Mouse (Mus musculus) embryonic facial prominence, embryonic 10.5 days (tissue): ENCODE results near the gene Coro1c. TPM values are rescaled to one million over a fixed set of nuclear protein-coding genes. Genes with fewer than 3 reads are reported as not detected.
A peak's percentile ranks its signal among the peaks of the same experiment; 100 is the strongest.

Experiments used
- DNase-seq: peaks from one replicate; pipeline ENCODE4 v3.0.0-alpha.2; 2017; ENCODE audit warnings: low spot score
- H3K27ac ChIP-seq: fragments of 300-500 bp; sonication (generic); replicated peaks from 2 replicates; pipeline ENCODE4 v1.5.1; 2016; ENCODE audit warnings: mild to moderate bottlenecking
- H3K27me3 ChIP-seq: fragments of 300-500 bp; sonication (generic); replicated peaks from 2 replicates; pipeline ENCODE4 v1.6.1; 2016; ENCODE audit warnings: low read depth, mild to moderate bottlenecking; ENCODE audit not compliant: poor library complexity, severe bottlenecking
- H3K36me3 ChIP-seq: fragments of 300-500 bp; sonication (generic); replicated peaks from 2 replicates; pipeline ENCODE4 v1.6.1; 2016; ENCODE audit warnings: mild to moderate bottlenecking, moderate library complexity
- H3K4me1 ChIP-seq: fragments of 300-500 bp; sonication (generic); 2 replicates; pipeline ENCODE4 v1.6.1; 2016
- H3K4me3 ChIP-seq: fragments of 300-500 bp; sonication (generic); 2 replicates; pipeline ENCODE4 v1.5.1; 2016; ENCODE audit warnings: mild to moderate bottlenecking, moderate library complexity
- H3K9me3 ChIP-seq: fragments of 300-500 bp; sonication (generic); 2 replicates; pipeline ENCODE4 v1.6.1; 2016; ENCODE audit warnings: mild to moderate bottlenecking
- WGBS: fragments of 180-500 bp; shearing (Covaris S2); methylation state at CpG from one replicate; pipeline ENCODE4 v1.1.7; 2016; 5-methylcytosine and 5-hydroxymethylcytosine counted together
- polyA plus RNA-seq: library from polyadenylated mRNA; unstranded; fragments of >200 nt; fragmentation: Nextera tagmentation; extraction: Ambion mirVana; gene quantifications from 2 replicates; pipeline ENCODE4 v1.2.1, GENCODE M21; 2016

Coro1c gene
- polyA plus RNA-seq, 1 experiment from 2014 or later = 178 TPM

DNA sequence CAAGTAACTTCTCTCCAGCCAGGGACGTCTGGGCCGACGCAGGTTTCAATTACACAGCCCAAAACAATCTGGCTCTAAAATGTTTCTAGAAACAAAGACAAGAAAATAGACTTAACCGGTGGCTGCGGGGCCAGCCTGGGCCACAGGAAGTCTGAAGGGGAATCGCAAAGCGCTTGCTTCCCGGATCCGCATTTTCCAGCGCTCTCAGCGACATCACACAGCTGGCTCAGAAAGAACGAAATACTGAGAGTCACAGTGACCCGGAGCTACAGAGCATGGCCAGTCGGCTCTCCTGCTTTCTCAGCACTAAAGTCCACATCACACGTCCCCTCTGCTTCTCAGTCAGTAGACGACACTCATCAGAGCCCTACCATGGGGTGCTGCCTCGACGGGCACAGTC is 17.7 kb downstream of the Coro1c start:
- DNase-seq = no peak
- Histone ChIP-seq H3K4me1 (peaks cover 44% of the 10 kb centered on the region), H3K4me3 (no peak overlapping the region), H3K9me3 (no peaks in the 10 kb centered on the region), H3K27ac (peak overlapping the region; percentile 45; the same call in 1 of the 2 replicates), H3K36me3 (peaks cover 13% of the 10 kb centered on the region), H3K27me3 (no peaks in the 10 kb centered on the region)
- 81% methylated on average over 18 of the region's 18 CpGs for WGBS

DNA sequence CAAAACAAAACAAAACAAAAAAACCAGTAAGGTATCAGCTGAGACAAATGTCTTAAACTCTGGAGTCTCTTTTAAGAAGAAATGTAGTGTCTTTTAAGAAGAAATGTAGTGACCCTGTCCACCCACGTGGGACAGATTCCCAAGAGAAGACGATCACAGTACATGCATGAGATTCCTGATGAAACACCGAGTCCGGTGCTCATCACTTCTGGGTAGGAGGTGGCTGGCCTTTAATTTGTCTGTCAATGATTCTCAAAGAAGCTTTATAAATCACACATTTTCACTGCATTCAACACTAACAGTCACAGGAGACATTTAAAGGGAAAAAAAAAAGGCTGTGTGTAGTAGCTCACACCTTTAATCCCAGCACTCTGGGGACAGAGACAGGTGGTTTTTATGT is 18.6 kb downstream of the Coro1c start:
- DNase-seq = no peak
- no peak overlapping the region for H3K4me3 ChIP-seq
- H3K27me3 ChIP-seq = no peaks in the 10 kb centered on the region
- H3K9me3 ChIP-seq = no peaks in the 10 kb centered on the region
- WGBS = 59% methylated on average over 4 of the region's 4 CpGs
- H3K27ac ChIP-seq = no peak overlapping the region
- H3K36me3 ChIP-seq = peaks cover 12% of the 10 kb centered on the region
- peaks cover 54% of the 10 kb centered on the region for H3K4me1 ChIP-seq

DNA sequence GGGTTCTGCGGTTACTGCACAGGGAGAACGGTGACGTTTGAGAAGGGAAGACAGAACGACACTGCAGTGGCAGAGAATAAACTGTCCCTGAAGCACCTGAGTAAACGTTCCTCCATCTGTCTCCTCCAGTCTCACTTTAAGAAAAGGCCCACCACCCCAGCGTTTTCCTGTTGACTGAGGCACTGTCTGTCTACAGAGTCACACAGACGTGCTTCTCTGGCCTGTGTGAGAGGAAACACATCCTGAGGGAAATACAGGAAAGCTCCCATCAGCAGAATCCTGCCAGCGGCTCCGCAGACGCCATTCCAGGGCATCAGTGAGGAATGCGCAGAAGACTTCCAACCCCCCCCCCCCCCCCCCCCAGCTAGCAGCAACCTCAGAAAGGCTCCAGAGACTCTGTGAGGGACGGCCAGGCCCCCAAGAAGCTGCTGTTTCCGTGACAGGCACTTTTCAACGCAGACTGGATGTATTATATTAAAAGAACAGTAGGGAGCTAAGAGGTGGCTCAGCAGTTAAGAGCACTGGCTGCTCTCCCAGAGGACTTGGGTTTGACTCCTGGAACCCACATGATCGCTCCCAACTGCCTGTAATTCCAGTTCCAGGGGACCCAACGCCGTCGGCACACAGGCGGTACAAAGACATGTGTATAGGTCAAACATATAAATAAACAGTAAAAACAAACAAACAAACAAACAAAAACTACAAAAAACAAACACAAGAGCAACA is 19.2 kb downstream of the Coro1c start:
- WGBS = 20% methylated on average over 19 of the region's 19 CpGs
- Histone ChIP-seq H3K4me1 (peaks cover 59% of the 10 kb centered on the region), H3K27ac (peak overlapping the region; percentile 69), H3K9me3 (no peaks in the 10 kb centered on the region), H3K27me3 (no peaks in the 10 kb centered on the region), H3K36me3 (peaks cover 10% of the 10 kb centered on the region), H3K4me3 (peak overlapping the region; percentile 28; the same call in 1 of the 2 replicates)
- peak; percentile 59 for DNase-seq

DNA sequence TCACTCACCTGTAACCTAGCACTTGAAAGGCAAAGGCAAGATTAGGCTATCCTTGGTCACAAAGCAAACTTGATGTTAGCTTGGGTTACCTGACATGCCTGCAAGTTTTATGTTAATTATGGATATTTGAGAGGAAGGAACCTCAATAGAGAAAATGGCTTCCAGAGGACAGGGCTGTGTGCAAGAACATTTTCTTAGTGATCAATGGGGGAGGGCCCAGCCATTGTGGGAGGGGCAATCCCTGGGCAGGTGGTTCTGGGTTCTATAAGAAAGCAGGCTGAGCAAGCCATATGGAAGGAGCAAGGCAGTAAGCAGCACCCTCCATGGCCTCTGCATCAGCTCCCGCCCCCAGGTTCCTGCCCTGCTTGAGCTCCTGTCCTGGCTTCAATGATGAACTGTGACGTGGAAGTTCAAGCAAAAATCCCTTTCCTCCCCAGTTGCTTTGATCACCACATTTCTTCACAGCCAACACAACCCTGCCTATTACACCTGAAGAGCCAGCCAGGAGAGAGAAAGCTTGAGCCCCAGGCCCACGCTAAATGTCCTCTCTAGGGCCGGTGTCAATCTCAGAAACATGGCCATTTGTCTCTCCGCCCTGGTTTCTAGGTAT is 20.3 kb downstream of the Coro1c start:
- peaks cover 68% of the 10 kb centered on the region for H3K4me1 ChIP-seq
- H3K27ac ChIP-seq = peak overlapping the region; percentile 69; the same call in 1 of the 2 replicates

DNA sequence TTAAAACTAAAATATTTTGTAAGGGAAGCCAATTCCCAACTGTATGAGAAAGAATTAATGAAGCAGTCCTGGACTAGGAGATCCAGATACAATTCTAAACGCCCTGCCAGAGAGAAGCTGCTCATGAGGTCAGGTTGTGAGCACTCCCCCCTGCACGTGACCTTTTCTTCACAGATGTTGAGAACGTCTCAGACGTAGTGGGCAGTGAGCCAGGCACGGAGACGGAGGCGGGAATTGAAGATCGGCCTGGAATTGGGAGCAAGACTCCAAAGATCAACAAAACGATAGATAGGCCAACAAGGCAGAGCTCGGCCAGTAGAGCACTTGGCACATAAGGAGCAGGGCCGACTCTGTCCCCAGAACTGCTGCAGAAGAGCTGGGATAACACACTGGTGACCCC is 21.4 kb downstream of the Coro1c start:
- Histone ChIP-seq H3K36me3 (peaks cover 8% of the 10 kb centered on the region), H3K4me3 (no peak overlapping the region), H3K4me1 (peaks cover 80% of the 10 kb centered on the region), H3K9me3 (no peaks in the 10 kb centered on the region), H3K27me3 (no peaks in the 10 kb centered on the region), H3K27ac (no peak overlapping the region)
- 69% methylated on average over 11 of the region's 11 CpGs for WGBS
- no peak for DNase-seq

More for the DNA sequence above, 20.3 kb downstream of the Coro1c start:
- Histone ChIP-seq H3K4me3 (no peak overlapping the region), H3K9me3 (no peaks in the 10 kb centered on the region), H3K36me3 (peaks cover 7% of the 10 kb centered on the region), H3K27me3 (no peaks in the 10 kb centered on the region)
- WGBS = 89% methylated on average over 5 of the region's 5 CpGs
- DNase-seq = no peak

DNA sequence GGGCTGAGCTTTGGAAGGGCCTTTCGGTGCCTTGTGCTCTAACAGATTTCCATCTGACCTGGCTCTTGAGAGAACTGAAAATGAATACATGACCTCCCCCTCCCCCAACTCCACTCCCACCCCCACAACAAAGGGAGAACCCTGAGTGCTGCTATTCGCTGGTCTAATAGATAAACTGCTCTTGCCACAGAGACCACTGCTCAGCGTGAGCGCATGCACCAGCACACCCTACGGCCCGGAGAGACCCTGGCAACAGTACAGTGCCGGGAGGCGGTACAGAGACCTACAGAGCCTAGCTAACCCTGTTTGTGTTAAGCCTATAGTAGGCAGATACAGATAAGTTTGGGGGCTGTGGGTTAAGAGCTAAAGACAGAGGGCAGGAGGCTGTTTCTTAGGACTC is 22.9 kb downstream of the Coro1c start:
- Histone ChIP-seq H3K27ac (peak overlapping the region; percentile 60), H3K9me3 (no peaks in the 10 kb centered on the region), H3K4me3 (no peak overlapping the region), H3K27me3 (no peaks in the 10 kb centered on the region), H3K4me1 (peaks cover 74% of the 10 kb centered on the region), H3K36me3 (peaks cover 19% of the 10 kb centered on the region)
- no peak for DNase-seq
- WGBS = 79% methylated on average over 8 of the region's 8 CpGs

DNA sequence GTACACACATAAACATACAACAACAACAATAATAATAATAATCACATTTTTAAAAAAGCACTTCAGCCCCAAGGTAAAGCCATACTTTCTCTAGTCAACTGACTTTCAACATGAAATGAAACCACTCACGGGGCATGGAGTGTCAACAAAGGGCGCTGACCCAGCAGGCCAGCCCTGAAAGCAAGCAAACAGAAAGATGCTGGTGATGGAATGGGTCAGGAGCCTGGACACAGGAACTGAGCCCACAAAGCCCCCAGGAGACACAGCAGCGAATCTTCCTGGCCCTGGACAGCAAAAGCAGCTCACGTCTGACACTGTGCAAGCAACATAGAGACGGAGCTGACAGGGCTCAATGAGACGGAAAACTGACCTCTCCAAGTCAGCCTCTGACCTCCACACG is 23.8 kb downstream of the Coro1c start:
- peaks cover 25% of the 10 kb centered on the region for H3K36me3 ChIP-seq
- 71% methylated on average over 7 of the region's 7 CpGs for WGBS

DNA sequence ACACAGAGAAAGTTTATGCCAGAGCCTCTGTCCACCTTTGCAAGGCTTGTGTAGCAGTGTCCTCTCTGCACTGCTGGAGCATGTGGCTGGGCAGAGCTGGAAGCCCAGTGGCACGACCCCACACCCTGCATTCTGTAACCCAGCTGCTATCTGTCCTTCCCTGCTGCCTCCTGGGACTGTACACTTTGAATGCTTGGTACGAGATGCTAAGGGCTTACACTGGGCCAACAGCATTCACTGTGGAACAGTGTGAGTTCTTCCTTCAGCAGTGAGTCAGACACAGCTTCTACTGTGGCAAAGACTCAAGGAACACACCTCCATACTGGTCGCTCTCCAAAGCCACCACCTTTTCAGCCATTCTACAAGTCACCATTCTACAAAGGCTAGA is 25.2 kb downstream of the Coro1c start:
- no peak for DNase-seq
- Histone ChIP-seq H3K4me3 (no peak overlapping the region), H3K27me3 (no peaks in the 10 kb centered on the region), H3K4me1 (peaks cover 53% of the 10 kb centered on the region), H3K36me3 (peaks cover 38% of the 10 kb centered on the region), H3K27ac (peak overlapping the region; percentile 68), H3K9me3 (no peaks in the 10 kb centered on the region)
- 67% methylated on average over 3 of the region's 3 CpGs for WGBS

More for the DNA sequence above, 23.8 kb downstream of the Coro1c start:
- Histone ChIP-seq H3K27ac (no peak overlapping the region), H3K9me3 (no peaks in the 10 kb centered on the region), H3K4me1 (peaks cover 66% of the 10 kb centered on the region), H3K27me3 (no peaks in the 10 kb centered on the region), H3K4me3 (no peak overlapping the region)
- no peak for DNase-seq

DNA sequence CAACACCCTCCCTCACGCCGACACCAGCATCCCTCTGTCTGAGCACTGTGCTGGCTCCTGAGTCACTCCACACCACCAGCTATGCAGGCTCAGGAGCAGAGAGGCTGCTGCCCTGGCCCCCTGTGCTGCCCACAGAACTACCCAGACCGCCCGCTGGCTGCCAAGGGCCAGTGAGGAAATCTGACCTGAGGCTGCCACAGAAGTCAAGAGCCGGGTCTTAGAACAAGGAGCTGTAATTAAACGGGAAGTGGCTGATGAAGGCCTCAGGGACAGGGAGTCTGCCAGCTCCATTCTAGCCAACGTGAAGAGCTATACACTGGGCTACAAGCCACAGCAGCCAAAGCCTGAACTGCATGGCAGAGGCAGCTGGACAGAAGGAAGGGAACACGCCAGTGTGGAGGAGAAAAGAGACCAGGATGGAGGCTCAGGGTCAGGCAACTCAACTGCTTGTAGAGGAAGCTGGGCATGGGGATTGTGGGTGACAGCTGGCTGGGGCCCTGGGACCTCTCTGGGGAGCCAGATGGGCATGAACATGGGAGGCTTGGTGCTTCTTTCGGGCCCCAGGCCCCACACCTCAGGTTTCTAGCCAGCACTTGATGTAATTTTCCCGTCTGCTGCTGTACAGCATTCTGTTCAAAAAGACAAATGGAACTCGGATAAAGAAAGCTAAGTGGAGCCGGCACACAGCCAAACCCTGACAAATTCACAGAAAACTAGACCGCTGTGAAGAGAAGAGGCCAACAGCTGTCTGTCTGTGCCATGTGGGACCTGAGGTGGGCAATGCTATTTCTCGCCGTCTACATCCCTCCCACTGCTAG is 25.8 kb downstream of the Coro1c start:
- H3K27ac ChIP-seq = peak overlapping the region; percentile 68
- H3K4me1 ChIP-seq = peaks cover 54% of the 10 kb centered on the region
- peaks cover 44% of the 10 kb centered on the region for H3K36me3 ChIP-seq
- no peaks in the 10 kb centered on the region for H3K9me3 ChIP-seq
- WGBS = 67% methylated on average over 15 of the region's 15 CpGs
- H3K4me3 ChIP-seq = no peak overlapping the region; the same call in 1 of the 2 replicates
- H3K27me3 ChIP-seq = no peaks in the 10 kb centered on the region
- no peak for DNase-seq

DNA sequence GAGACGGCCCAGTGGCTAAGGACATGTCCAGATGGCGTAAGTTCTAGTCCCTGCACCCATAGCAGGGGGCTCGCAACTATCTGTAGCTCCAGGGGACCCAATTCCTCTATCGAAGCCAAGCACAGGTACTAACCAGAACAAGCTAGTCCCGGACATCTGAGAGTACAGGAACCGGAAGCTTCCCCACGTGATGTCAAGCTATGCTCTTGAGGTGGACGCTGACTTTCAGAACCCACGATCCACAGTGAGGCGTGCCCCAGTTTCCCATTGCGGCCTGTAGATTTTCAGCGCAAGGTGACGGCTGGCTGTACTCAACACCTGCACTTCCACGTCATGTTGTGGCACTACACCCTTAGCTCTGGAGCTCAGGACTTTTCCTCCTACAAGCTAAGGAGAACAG is 27.4 kb downstream of the Coro1c start:
- peaks cover 61% of the 10 kb centered on the region for H3K36me3 ChIP-seq

DNA sequence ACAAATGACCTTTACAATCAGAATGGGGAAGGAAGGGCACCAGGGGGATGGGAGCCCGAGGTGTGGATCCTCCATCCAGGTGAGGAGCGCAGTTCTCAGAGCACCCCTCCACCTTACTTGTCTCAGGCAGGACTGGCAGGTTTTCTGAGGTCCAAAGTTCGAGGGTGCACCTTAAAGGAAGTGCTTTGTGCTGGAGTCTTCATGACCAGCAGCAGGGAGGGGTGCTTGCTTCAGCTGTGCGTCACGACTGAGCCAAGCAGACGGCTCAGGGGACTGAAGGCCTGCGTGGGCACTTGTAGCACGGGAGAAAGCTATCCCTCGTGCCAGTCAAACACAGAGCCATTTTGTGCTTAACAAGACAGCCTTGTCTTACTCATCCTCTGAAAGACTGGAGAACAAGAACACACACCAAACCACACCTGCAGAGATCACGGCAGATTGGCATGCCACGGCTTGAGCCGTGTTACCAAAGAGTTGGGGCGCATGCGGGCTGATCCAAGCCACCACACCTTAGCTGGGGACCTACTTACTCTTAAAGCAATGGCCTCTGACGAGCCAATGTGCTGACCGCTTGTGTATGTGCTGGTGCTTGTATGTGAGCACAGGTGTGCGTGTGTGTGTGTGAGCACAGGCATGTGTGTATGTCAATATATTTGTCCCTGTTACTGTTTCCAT is 29.5 kb downstream of the Coro1c start:
- H3K4me3 ChIP-seq = no peak overlapping the region
- H3K27me3 ChIP-seq = no peaks in the 10 kb centered on the region
- DNase-seq = no peak
- no peak overlapping the region for H3K27ac ChIP-seq
- H3K4me1 ChIP-seq = peaks cover 50% of the 10 kb centered on the region
- no peaks in the 10 kb centered on the region for H3K9me3 ChIP-seq
- 92% methylated on average over 17 of the region's 17 CpGs for WGBS
- H3K36me3 ChIP-seq = peaks cover 77% of the 10 kb centered on the region

More for the DNA sequence above, 27.4 kb downstream of the Coro1c start:
- peaks cover 51% of the 10 kb centered on the region for H3K4me1 ChIP-seq
- no peak overlapping the region for H3K27ac ChIP-seq
- WGBS = 95% methylated on average over 14 of the region's 14 CpGs
- no peaks in the 10 kb centered on the region for H3K27me3 ChIP-seq
- no peaks in the 10 kb centered on the region for H3K9me3 ChIP-seq
- DNase-seq = no peak
- H3K4me3 ChIP-seq = no peak overlapping the region

DNA sequence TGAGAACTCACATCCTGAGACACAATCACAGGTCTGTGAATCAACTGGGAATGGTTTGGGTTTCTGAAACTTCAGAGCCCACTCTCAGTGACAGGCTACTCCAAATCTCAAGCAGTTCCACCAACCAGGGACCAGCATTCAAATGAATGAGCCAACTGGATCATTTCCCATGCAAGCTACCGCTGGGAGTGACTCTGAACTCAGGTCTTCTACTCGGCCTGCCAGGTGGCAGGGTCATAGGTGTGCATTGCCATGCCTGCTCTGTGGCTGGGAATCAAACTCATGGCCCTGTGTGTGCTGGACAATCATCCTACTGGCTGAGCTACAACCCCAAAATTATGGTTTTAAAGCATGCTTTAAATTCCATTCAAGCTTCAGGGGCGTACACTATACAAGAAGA is 31.0 kb downstream of the Coro1c start:
- H3K4me1 ChIP-seq = peaks cover 51% of the 10 kb centered on the region
- no peak for DNase-seq
- H3K27me3 ChIP-seq = no peaks in the 10 kb centered on the region
- 76% methylated on average over 3 of the region's 3 CpGs for WGBS
- no peak overlapping the region for H3K27ac ChIP-seq
- no peak overlapping the region for H3K4me3 ChIP-seq
- H3K9me3 ChIP-seq = no peaks in the 10 kb centered on the region
- peaks cover 77% of the 10 kb centered on the region for H3K36me3 ChIP-seq
